Mouse (Mus musculus) liver, adult 2 months (tissue): ENCODE results near the gene Arl6.

Source experiments
- CTCF ChIP-seq: fragments of 200-500 bp; IDR thresholded peaks from 2 replicates; pipeline ENCODE4 v1.5.1; 2011; ENCODE audit warnings: low read depth, low read length, control low read depth
- POLR2A ChIP-seq: fragments of 200-500 bp; IDR thresholded peaks from 2 replicates; pipeline ENCODE4 v1.6.1; 2011; ENCODE audit warnings: low read length, control low read depth; ENCODE audit not compliant: insufficient read depth; ENCODE audit errors: extremely low read depth

DNA sequence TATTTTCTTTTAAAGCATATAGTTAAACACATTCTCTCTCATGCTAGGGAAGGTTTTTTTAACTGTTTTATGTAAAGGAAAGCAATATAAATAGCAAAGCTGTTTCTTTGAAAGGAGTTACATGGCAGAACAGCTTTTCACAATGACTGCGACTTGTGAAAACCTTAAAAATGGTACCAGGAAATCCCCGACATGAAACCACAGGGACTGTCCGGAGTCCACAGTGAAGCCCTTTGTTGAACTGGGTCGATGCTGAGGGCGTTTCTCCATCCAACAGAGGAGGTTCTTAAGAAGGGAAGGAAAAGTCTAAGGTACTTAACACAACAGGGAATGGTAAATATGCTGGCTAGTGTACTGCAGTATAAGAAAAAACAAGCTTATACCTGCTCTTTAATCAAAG is 75.2 kb downstream of the Arl6 start:
- TF ChIP-seq CTCF: no peak
- TF ChIP-seq POLR2A: no peak
